Mouse (Mus musculus) cerebellum, adult 8-10 months (tissue): ENCODE measurements around the gene Yy1.

Experiments used
- DNase-seq: peaks from one replicate; pipeline ENCODE4 v3.0.0; 2022

Yy1 gene

DNA sequence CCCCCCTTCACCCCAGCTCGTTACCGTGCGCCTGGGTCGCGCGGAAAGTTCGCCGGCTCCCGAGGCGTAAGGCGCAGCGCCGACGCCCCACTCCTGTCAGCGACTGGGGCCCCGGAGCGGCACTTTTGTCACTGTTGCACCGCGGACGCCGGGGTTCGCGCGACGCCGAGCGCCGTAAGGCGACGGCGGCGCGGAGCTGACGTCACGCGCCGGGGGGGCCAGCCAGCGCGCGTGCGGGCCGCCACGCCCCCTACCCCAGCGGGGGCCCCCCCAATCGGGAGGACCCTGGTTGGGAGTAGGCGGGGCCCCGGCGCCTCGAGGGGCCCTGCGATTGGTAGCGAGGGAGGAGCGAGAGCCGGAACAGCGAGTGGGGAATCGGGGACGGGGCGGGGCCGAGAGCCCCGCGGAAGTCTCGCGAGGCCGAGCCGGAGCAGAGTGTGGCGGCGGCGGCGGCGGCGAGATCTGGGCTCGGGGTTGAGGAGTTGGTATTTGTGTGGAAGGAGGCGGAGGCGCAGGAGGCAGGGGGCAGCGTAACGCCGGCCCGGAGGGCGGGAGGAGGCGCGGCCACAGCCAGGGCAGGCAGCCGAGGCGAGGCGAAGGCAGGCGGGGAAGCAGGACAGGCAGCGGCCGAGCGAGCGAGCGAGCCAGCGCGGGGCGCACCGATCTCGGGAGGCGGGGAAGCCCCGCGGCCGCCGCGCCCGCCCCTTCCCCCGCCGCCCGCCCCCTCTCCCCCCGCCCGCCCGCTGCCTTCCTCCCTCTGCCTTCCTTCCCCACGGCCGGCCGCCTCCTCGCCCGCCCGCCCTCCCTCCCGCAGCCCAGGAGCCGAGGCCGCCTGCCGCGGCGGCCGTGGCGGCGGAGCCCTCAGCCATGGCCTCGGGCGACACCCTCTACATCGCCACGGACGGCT, at the start of gene Yy1:
Yy1 (plus strand) TSS at position 428 of the 907 bp plus-strand sequence.
- DNase-seq, result peak; percentile 98

DNA sequence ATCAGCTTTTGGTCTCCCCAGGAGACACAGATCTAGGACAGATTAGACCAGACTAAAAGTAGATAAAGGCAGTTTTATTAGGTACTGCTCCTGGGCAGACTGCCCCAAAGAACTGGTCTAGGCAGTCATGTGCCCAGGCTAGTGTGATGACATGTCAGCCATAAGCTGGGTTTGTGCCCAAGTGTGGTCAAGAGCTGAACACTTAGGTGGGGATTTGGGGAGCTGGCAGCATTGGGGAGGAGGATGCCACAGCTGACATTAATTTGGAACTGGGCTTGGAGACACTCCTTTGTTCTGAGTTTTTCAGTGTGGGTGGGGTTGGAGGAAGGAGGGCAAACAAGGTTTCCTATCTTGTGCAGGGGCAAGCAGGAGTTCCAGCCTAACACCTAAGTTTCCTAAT, 46.8 kb upstream of the Yy1 start:
- no peak for DNase-seq

DNA sequence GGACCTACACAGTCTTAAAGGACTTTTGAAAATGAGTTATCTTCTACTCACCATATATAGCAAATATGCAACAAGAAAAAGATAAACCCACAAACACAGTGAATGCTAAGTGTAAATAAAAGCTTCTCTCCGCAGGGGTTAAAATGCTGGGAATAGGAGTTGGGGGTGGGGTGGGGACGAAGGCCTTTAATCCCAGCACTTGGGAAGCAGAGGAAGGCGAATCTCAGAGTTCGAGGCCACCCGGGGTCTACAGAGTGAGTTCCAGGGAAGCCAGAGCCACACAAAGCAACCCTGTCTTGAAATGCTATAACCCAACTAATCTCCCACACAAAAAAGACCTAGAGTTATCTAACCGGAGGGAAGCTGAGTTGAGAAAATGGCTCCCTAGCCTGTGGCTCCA, 43.8 kb upstream of the Yy1 start:
- no peak for DNase-seq

DNA sequence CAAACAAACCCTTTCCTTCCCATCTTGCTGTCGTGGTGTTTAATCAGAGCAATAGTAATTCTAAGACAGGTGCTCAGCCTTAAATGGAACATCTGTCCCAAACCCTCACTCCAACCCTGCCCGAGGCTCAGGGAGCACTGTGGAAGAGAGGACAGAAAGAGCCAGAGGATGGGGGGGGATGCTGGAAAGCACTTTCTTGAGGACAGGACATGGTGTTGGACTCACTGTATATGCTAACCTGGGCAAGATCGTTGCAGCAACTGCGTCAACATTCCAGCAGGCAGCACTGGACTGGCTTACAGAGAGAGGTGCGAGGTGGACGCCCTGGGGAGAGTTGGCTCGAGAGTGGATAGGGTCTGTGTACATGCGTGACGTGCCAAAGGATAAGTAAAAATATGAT, 43.3 kb upstream of the Yy1 start:
- DNase-seq, result no peak

DNA sequence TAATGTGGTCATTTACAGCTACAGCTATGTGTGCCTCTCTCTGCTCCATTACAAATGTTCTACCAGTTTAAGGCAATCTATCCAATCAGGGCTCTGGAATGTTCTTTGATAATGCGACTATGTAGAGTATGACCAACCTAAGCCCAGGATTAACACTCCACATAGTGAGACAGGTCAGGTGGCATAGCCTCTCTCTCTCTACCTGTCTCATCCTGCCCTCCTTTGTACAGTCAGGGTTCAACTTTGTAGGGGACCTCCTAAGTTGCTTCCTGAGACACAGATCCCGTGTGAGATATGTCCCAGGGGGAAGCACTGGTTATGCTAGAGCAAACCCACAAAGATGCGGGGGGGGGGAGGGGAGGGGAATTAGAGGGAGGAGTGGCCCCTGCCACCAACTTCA, 42.5 kb upstream of the Yy1 start:
- DNase-seq, result no peak

DNA sequence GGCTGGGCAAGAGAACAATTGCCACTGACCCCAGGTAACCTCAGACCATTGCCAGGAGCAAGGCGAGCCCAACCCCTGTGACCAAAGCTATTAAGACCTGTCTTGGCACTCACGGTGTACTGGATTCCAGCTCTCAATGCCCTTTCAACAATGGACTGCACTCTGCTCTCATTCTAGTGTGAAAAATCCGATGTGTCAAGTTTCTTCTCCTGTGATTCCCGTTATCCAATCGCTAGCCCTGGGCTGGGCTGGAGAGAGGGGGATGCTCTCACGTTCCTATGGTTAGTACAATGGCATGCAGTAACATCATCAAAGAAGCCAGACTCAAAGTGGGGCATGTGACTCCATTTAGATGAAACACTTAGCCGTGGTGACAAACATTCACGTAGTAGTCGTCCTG, 41.0 kb upstream of the Yy1 start:
- no peak for DNase-seq

DNA sequence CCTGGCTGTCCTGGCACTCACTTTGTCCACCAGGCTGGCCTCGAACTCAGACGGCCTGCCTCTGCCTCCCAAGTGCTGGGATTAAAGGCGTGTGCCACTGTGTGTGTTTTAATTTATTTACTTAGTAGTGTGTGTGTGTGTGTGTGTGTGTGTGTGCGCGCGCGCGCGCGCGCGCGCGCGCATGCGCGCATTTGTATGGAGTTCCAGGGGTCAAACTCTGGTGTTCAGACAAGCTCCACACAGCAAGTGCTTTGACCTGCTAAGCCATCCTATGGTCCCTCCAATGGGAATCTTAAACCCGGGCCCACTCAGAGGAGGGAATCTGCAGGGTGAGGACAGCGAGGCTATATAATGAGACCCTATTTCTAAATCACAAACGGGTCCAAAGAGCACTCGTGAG, 37.6 kb upstream of the Yy1 start:
- no peak for DNase-seq

DNA sequence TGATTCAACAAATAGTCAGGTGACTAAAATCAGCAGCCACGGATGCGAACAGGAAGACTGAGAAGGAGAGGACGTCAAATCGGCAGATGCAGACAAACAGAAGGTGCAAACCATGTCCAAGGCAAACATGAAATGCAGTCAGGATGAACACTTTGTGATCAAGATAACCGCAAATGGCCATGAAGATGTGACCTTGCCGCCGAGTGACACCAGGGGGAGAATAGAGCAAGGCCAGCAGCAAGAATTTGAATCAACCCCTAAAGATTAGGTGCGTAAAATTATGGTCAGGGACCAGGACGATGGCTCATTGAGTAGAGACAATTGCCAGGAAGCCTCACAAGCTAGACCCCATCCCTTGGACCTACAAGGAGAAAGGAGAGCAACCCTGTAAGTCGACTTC, 36.2 kb upstream of the Yy1 start:
- no peak for DNase-seq

DNA sequence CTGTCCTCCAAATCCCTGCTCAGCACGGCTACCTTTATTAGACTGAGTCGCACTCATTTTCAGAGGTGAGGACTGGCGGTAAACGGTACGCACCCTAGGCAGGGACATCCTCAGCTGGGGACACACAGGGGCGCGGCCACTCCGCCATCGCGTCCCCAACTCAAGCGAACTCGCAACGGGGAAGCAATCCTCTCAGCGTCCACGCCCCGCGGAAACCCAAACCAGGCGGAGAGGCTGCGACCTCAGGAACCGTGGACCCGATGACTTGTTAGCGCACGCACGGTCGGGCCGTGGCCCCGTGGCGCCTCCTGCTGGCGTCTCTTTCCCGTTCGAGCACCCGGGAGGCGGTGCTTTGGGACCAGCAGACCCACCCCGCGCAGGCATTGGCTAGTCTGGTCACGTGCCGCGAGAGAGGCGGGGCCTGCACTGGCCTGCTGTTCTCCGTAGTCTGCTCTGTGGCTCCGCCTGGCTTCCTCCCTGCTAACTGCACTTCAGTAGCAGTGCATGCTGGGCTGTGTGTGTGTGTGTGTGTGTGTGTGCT, 35.0 kb upstream of the Yy1 start:
- DNase-seq, result peak; percentile 96

DNA sequence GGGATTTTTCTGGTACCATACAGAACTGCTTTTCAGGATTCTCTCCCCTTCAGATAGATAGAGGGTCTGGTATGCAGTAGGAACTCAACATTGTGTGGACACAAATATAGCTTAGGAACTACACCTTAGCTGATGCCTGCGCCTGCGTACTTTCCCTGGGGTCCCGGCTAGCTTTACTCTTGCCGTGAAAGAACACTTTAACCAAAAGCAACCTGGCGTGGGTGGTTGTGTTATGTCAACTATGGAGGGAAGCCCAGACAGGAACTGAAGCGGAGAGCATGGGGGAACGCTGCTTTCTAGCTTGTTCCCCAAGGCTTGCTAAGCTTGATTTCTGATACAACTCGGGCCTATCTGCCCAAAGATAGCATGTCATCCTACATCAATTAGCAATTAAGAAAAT, 34.5 kb upstream of the Yy1 start:
- DNase-seq, result no peak

DNA sequence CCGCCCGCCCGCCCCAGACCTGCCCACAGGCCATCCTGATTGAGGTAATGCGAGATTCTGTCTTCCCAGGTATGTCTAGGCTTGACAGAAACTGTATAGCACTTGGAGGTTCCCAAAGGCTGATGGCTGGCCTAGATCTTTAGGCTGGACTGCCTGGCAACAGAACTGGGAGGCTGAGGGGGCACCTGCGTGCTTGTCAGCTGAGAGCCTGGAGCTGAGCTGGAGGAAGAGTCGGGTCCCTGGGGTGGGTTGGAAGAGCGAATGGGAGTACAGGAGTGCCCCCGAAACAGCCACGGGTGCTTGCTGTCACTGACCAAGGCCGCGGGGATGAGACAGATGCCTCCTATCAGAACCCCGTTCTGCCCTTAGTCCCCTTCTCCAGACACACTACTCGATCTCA, 34.1 kb upstream of the Yy1 start:
- no peak for DNase-seq

DNA sequence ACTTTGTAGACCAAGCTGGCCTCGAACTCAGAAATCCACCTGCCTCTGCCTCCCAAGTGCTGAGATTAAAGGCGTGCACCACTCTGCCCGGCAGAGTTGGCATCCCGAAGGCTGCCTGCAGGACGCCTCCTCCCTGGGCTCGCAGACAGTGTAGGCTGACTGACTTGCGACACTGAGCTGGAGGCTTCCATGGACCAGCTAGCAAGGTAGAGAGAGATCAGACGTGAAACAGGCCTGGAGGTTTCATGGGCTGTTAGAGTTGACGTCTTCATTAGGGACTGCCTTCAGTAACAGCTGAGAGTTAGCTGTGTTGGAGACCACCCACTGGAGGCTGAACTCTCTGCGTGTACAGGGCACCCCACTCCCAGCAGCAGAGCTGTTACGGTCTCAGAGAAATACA, 33.5 kb upstream of the Yy1 start:
- DNase-seq, result no peak

DNA sequence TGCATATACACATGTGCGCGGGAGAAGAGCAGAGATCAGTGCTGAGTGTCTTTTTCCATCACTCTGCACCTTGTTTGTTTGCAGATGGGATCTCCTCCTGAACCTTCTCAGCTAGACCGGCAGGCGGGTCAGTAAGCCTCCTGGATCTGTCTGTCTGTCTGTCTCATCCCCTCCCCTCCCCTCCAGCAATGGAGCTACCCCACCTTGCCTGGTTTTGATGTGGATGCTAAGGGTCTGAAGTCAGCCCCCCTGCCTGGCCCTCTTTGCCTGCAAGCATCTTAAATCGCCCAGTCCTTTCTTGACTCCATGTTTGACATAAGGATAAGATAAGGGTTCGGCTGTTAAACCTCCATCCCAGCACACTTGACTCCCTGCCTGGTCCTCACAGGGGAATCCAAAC, 32.8 kb upstream of the Yy1 start:
- no peak for DNase-seq

DNA sequence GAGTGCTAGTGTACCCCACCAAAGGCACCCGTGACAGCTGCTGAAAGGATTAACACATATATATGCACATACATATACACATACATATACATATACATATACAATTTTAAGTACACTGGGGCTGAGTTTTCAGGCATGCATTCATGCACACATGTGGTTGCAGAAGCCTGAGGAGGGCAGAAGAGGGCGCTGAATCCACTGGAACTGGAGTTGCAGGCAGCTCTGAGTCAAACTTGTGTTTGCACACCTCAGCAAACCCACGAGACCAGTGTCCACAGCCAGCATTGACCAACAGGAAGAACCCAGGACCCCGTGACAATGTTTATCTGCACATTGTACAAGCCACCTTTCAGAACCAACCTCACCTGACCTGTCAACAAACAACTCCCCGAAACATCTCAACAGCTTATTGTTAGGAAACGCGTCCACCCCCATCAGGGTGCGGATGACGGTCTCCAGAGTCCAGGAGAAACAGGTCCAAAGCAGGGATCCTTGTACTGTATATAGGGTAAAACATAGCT, 32.2 kb upstream of the Yy1 start:
- no peak for DNase-seq

DNA sequence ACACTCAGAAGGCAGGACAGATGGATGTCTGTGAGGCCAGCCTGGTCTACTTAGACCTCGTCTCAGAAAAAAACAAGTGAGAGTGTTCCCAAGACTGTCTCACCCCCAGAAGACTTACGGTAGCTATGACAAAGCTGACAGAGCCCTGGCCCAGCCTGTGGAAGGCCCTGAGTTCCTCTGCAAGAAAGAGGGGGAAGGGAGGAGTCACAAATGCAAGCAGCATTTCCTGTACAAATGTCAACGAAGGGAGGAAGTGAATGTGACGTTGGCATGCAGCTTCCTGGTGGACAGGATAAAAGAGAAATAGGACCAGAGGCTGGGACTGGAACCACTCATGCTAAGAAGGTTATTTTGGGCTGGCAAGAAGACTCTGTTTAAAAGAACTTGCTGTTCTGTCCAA, 31.6 kb upstream of the Yy1 start:
- DNase-seq, result no peak

DNA sequence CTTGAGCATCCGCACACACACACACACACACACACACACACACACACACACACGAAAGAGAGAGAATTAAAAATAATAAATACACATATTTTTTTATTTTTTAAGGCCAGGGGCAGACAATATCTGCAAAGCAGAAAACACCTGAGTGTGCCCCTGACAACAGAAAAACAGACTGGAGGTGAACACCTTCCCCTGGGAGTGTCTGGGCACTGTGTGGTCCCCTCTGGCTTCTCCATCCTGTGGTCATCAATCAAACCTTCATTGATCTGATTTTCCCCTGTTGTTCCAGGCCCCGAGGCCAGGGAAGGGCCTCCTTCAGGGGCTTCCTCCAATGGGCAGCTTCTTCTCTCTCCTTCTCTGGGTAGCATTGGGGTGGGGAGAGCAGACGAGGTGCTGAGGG, 31.1 kb upstream of the Yy1 start:
- DNase-seq, result no peak

DNA sequence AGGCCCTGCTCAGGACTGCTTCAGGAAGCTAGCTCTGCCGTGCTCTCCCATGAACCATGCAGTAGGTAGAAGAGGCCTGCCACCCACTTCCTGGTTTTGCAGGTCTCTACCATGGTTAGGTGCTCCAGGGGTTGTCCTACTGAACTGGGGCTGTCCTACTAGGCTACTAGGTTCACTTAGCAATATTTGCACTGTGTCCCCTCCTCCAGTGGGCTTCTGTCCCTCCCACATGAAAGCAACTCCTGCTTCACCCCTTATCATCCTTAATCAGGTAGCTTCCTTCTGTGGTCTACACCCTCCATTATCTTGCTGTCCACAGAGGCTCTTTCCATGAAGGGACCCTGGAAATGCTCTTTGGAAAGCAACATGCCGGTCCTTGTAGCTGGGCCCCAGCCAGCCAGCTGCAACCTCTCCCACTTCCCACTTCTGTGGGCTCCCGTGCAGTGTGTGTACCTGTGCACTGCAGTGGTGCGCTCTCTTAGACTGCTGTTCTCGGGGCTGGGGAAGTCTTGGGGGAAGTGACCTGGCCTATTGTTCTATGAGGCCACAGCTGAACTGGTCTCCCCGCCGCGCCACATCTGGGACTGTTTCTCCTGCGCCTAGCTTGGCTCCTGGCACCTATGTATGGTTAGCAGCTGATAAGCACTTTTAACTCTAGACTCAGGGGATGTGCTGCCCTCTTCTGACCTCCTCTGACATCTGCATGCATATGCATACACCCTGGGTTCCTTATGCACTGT, 29.5 kb upstream of the Yy1 start:
- no peak for DNase-seq

DNA sequence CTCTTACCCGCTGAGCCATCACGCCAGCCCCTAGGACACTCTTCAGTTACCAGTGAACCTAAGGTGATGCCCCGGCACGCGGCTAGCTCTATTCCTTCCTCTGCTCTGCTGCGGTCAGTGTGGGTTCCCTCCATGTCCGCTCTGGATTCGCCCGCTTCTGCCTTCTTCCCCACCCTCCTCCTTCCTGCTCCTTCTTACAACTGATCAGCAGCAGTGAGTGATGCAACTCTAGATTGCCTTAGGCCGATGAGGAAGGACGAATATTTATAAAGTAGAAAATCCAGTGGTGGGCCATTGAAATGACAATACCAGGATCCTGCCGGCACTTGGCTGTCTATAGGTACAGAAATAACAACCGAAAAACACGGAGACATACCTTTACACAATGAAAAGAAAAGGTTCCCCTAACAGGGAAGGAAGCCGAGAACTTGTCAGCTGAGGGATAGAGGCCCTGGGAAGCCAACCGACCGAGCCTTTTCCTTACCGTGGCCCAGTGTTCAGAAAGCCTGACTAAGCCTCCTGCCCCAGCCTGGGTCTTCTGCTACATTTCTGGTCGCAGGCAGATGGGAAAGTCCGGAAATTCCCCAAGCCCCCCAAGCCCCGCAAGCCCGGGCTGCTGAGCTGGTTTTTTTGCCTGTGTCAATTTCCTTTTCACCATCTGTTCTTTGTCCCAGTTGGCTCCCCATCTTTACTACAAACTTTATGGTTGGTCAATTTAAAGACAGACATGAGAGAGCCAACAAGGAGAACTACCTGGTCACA, 27.7 kb upstream of the Yy1 start:
- no peak for DNase-seq

DNA sequence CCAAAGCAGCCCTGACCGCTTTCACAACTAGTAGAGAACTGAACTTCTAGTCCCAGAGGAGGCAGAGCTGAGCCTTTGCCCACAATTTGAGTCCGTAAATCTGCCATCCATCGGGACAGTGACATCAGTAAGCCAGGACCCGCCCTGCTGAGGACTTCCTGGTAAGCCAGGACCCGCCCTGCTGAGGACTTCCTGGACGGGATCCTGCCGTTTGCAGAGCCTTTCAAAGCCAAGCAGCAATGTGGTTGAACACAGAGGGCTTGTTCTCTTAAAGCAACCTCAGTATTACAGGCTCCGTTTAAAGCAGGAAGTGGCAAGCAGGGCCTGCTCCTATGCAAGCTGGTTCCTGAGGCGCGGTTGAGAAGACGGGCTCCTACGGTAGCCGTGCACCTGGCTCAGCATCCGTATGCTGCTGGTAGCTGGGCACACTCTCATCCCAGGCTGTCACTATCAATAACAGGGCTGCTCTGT, 27.0 kb upstream of the Yy1 start:
- DNase-seq, result peak; percentile 43

DNA sequence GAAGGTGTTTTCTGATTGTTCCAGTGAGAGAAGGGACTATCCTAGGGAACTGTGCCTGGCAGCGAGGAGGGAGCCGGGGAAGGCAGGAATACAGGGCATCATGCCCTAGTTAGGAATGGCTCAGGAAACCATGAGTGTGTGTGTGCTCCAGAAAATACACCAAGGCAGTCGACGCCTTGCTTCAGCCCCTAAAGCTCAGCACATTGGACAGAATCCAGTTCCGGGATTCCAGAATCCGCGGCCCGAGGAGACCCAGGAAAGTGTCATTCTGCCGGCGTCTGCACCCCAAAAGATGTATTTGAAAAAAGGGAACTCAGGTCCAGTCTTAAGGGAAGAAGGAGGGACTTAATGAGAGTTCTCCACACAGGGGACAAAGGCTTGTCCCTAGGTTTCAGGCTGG, 26.5 kb upstream of the Yy1 start:
- DNase-seq, result peak; percentile 32

DNA sequence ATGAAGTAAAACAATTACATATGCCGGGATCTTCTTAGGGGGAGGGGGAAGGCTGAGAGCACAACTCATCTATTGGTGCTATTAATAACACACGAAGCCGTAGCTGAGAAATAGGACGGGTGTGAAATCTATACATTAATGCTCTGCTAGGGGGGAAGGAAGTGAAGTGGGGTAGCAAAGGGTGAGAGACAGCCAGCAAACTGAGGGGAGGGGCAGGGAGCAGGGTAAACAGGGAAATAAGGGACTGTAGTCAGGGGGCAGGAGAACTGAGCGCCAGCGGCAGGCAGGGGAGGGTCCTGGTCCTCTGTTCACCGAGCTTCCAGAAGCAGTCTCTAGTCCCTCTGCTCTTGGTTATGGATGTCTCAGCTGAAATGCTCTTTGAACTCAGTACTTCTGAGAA, 25.9 kb upstream of the Yy1 start:
- no peak for DNase-seq

DNA sequence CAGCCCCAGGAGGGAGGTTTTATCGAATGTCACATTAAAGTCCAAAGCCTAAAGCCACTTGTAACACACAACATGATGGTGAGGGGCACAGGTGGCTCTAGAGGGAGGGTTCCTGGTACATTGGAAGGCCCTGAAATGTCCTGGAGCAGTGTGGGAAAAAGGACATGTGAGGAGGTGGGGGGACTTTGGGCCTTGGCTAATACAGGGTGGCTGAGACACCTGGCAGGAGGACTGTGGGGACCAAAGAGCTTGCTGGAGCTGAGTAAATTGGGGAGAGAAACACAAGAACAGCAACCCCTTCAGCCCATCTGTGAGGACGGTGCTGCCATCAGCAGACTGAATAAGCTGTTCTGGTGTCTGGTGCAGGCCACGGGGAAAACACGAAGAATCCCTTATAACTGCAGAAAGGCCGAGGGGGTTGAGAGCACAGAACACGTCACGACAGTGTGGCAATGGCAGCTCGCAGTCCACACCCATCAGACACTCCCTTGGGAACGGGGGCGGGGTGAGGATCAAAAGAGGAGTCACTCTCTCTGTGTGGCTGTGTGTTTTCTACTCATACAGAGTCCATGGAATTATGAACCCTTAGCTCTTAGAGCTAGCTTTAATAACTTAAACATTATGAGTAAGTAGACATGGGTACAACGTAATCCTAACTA, 24.4 kb upstream of the Yy1 start:
- no peak for DNase-seq
